Mouse (Mus musculus) right cerebral cortex, adult 18-20 months (tissue): ENCODE data around the gene Dtd1.
A peak's percentile ranks its signal among the peaks of the same experiment; 100 is the strongest.

Source experiments
- DNase-seq: peaks from one replicate; pipeline ENCODE4 v3.0.0; 2022; ENCODE audit warnings: mixed read lengths

Dtd1 gene

GRCm38 (mm10) chr2:144771841-144772240 lies 172.1 kb downstream of the Dtd1 start:
- no peak for DNase-seq

DNA sequence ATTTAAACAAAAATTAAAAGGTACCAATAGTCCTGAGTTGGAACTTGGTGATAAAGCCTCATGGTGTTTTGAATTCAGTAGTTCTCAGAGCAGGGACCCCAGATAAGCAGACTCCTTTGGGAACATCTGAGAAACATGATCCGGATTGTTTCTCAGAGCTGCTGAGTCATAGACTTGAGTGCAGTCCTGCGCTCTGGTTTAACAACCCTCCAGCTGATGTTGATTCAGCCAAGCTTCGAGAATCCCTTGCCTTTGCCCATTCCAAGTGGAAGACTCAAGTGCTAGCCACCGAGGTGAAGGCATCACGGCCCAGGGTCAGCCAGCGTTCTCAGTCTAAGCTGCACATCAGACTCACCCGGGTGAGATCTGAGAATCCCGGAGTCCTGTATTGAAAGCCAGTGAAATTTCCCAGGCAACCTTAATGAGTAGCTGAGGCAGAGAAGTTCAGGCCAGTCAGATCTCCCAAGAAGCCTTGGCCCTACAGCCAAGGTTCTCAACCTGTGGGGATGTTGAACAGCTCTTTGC lies 175.0 kb downstream of the Dtd1 start:
- DNase-seq = no peak

DNA sequence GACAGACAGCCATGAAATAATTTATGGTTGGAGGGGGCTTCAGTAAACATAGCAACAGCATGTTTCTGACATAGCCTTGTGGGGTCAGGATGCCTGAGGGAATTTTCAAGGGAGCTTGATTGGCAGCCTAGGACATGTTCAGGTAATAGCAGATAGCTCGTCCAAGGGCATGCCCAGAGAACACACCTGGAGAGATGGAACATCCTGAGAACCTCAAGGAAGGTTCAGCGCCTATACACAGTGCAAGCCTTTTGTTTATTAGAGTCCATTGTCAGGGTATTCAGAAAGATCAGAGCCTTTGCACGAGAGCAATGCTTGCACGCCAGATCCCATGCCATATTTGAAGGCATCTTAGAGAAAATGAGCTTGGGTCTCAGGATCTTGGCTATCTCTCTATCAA lies 175.9 kb downstream of the Dtd1 start:
- DNase-seq = no peak

DNA sequence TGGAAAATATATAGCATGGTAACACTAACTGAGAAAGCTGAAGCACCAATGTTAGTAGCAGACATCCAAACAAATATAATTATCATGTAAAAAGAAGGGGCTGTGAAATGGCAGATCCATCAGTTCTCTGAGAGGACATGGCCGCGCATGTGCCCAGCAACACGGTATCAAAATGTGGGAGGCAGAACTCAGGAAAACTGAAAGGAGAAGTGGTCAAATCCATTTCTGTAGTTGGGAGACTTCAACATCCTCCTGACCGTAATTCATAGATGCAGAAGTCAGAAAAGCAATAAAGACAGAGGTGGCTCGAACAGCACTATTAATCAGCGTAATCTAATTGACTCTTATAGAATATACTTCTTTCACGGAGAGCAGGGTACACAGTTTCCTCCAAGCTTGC lies 179.6 kb downstream of the Dtd1 start:
- DNase-seq = no peak

DNA sequence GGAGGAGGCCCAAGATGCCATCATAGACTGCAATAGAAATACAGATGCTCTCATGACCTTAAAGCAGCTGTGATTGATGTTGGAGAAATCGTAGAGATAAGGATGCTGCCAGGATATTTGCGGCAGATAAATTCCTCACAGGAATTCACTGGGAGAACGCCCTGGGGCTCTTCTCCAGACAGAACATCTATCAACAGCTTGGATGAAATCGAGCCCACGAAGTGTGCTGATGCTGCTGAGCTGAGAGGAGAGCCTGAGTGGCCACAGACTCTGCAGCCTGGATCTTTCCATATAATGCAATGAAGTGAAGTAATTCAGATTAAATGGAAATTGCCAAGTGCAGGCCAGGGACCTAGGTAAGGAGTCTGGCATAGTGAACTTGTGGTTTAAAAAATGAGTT lies 181.0 kb downstream of the Dtd1 start:
- DNase-seq = no peak

- no peak for DNase-seq
Observed at GRCm38 (mm10) chr2:144781871-144782270, 182.2 kb downstream of the Dtd1 start.

GRCm38 (mm10) chr2:144782481-144782880 lies 182.8 kb downstream of the Dtd1 start:
- DNase-seq = no peak

GRCm38 (mm10) chr2:144783190-144783589 lies 183.5 kb downstream of the Dtd1 start:
- DNase-seq = no peak

GRCm38 (mm10) chr2:144783831-144784230 lies 184.1 kb downstream of the Dtd1 start:
- no peak for DNase-seq

- peak; percentile 56 for DNase-seq
Observed at GRCm38 (mm10) chr2:144791671-144792294, 192.1 kb downstream of the Dtd1 start.

- DNase-seq = no peak
Observed at GRCm38 (mm10) chr2:144797515-144797914, 197.8 kb downstream of the Dtd1 start.

DNA sequence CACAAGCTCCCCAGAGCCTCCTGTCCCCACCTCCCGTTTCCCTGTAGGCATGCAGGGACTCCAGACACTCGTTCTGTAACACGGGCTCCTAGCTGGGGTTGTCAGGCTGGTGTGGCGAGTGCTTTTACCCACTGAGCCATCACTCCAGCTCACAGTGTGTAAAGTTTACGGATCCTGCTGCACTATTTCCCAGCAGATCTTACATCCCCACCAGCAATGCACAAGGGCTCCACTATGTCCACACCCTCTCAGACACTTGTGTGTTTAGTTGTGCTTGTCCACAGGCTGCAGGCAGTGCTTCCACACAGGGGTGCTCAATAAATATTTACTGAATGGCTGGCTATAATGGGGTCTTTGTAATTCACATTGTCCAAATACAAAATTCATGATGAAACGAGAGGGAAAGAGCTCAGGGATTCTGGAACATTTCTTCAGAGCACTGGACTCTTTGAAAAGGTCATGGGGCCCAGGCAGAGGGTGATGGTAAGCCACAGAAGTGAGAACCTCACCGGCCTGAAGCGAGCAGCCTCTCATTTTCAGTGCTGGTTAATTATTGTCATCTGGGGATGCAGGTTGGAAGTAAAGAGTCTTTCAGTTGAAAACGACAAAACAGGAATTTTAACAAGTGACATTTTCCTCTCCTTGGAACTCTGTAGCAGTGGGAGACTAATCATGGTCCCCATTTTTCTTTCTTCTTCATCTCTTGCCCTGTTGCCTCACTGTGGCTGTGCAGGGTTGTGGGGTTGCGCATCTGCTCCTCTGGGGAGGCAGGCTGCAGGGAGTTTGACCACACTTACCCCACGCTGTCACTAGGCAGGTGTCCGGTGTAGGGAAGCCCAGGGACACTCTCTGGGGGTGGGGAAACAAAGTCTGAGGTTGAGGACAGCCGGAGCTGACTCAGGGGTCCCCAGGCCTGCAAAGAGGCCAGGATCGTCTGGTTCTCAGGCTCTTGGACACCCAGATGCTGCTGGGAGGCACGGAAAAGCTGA lies 208.4 kb downstream of the Dtd1 start:
- no peak for DNase-seq
